Mouse (Mus musculus): ENCODE measurements around the gene Mcpt2.

DNA sequence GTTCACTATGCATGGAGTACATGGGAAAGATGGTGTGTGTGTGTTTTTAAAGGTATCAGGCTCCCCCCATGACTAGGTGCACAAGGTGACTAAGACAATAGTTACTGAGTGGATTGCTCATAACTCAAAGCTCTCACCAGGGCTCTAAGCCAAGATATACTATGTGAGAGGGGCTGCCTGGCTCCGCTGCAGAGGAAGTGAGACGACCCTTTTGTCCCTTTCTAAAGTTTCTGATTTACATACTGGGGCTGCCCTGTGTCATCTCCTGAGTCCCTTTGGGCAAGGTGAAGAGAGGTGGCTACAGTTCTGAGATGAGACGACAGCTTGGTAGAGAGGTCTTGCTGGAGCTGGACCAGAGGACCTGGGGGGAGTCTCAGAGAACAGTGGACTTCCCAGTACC, 28.7 kb upstream of the Mcpt2 start:
- no peak for TF ChIP-seq CTCF (IDR thresholded peaks at IDR 0.05; ENCODE audit: borderline replicate concordance, extremely low read depth, insufficient read depth, insufficient read length)
- no peak for TF ChIP-seq POLR2A (IDR thresholded peaks at IDR 0.05; ENCODE audit: borderline replicate concordance, extremely low read depth, insufficient read depth, insufficient read length, poor library complexity, severe bottlenecking)
